Mouse (Mus musculus): Measurements from ENCODE around the gene Sulf2.

DNA sequence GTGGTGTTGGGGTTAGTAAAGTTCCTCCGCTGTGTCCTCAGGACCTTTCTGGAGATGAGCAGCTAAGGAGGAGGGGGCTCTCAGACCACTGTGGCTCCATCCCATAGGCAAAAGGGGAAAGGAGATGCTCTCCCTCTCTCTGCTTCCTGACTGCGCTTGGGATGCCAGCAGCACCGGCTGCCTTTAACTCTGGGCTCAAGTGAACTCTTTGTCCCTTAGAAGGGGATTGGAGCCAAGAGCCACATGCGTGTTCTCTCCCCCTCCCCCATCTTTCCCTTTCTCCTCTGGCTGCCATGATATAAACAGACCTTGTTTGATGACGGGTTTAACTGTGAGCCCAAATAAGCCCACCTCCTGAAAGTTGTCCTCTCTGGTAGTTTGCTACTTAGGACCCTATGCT lies 7.8 kb upstream of the Sulf2 start:
- TF ChIP-seq CTCF (conservative IDR thresholded peaks at IDR 0.05 in 1 of 2, IDR thresholded peaks at IDR 0.05 in 1 of 2; ENCODE audit: low read depth in 2 of 2, low read length in 2 of 2): no peak
- TF ChIP-seq POLR2A (IDR thresholded peaks at IDR 0.05; ENCODE audit: low read depth, low read length): no peak
- no peak for TF ChIP-seq ETS1 (conservative IDR thresholded peaks at IDR 0.05; ENCODE audit: low read depth, low read length)
- no peak for TF ChIP-seq MAFK (IDR thresholded peaks at IDR 0.05; ENCODE audit: insufficient replicate concordance, low read length)
- no peak for TF ChIP-seq MEF2A (IDR thresholded peaks at IDR 0.05; ENCODE audit: borderline replicate concordance, low read depth, low read length)
- TF ChIP-seq JUN (IDR thresholded peaks at IDR 0.05; ENCODE audit: insufficient read depth, low read depth, low read length): no peak
